Mouse (Mus musculus) forebrain, embryonic 16.5 days (tissue): ENCODE measurements around the gene Ncapg. TPM values are rescaled to one million over a fixed set of nuclear protein-coding genes. Genes with fewer than 3 reads are reported as not detected.

Experiments
- ATAC-seq: fragments of 200-750 bp; cut with Nextera tagmentation; 2 replicates; pipeline ENCODE4 v1.8.0; 2017; ENCODE audit warnings: mild to moderate bottlenecking, moderate library complexity
- H3K27ac ChIP-seq: fragments of 300-500 bp; sonication (generic); 2 replicates; pipeline ENCODE4 v1.5.1; 2014; ENCODE audit warnings: low read length, control low read depth
- H3K27me3 ChIP-seq: fragments of 300-500 bp; sonication (generic); replicated peaks from 2 replicates; pipeline ENCODE4 v1.6.1; 2014; ENCODE audit warnings: low read length; ENCODE audit not compliant: control insufficient read depth, insufficient read depth
- H3K36me3 ChIP-seq: fragments of 300-500 bp; sonication (generic); 2 replicates; pipeline ENCODE4 v1.6.1; 2014; ENCODE audit not compliant: control insufficient read depth, insufficient read depth
- H3K4me1 ChIP-seq: fragments of 300-500 bp; sonication (generic); replicated peaks from 2 replicates; pipeline ENCODE4 v1.6.1; 2014; ENCODE audit warnings: low read length; ENCODE audit not compliant: control insufficient read depth, insufficient read depth
- H3K4me2 ChIP-seq: fragments of 300-500 bp; sonication (generic); 2 replicates; pipeline ENCODE4 v1.6.1; 2014; ENCODE audit warnings: mild to moderate bottlenecking, low read length, control low read depth
- H3K4me3 ChIP-seq: fragments of 300-500 bp; sonication (generic); replicated peaks from 2 replicates; pipeline ENCODE4 v1.5.1; 2014; ENCODE audit warnings: mild to moderate bottlenecking, low read length, control low read depth
- H3K9ac ChIP-seq: fragments of 300-500 bp; sonication (generic); replicated peaks from 2 replicates; pipeline ENCODE4 v1.6.1; 2014; ENCODE audit warnings: low read depth, low read length, control low read depth
- H3K9me3 ChIP-seq: fragments of 300-500 bp; sonication (generic); 2 replicates; pipeline ENCODE4 v1.6.1; 2016; ENCODE audit warnings: low read length; ENCODE audit not compliant: control insufficient read depth
- WGBS: fragments of 180-500 bp; shearing (Covaris S2); extraction: QIAGEN DNeasy Blood & Tissue Kit; methylation state at CpG from one replicate; pipeline ENCODE4 v1.1.7; 2014; 5-methylcytosine and 5-hydroxymethylcytosine counted together
- polyA plus RNA-seq: library from polyadenylated mRNA; unstranded; fragments of >200 nt; fragmentation: Nextera tagmentation; extraction: Ambion mirVana; gene quantifications from 2 replicates; pipeline ENCODE4 v1.2.1, GENCODE M21; 2015

Gene Ncapg
- polyA plus RNA-seq, 1 experiment from 2014 or later, result 21.0 TPM

DNA sequence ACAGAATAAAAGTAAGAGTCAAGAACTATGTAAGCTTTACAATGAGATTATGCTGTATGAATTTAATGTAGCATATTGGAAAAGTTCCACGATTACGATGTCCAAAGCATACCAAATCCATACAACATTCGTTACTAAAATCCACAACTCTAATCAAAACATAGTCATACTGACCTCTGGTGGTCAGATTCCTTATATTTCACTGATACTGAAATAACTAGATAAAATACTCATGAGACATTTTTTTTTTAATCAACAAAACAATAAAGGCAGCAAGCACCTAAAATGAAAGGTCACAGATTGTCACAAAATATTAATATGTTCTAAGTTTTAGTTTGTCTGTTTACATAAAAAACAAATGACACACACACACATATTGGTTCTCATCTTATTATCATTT lies 1.4 kb upstream of the Ncapg start:
- 14% methylated on average over 3 of the region's 3 CpGs for WGBS
- H3K36me3 ChIP-seq, result no peaks in the 10 kb centered on the region
- H3K9me3 ChIP-seq, result no peaks in the 10 kb centered on the region
- H3K27me3 ChIP-seq, result no peaks in the 10 kb centered on the region
- H3K4me2 ChIP-seq, result no peak overlapping the region
- no peak overlapping the region for H3K9ac ChIP-seq
- peaks cover 9% of the 10 kb centered on the region for H3K4me1 ChIP-seq
- no peak overlapping the region for H3K27ac ChIP-seq
- no peak overlapping the region for H3K4me3 ChIP-seq
- no peak for ATAC-seq

DNA sequence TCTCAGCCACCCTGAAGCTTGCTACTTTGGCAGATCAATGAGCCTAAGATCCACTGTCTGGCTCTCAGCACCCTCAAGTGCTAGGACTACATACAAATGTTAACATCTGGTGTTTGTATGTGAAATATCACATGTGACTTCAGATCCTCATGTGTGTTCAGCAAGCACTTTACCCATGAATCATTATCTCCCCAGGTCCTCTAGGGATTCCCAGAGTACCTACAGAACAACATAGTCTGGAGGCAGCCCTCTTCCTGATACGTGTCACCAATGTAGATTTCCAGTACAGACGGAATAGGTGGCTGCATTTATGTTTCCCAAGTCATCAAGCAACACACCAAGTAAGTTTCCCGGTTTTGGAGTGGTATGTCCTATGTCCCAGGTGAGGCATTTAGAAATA lies 888 bp upstream of the Ncapg start:
- Histone ChIP-seq H3K36me3 (no peaks in the 10 kb centered on the region), H3K9ac (peak overlapping the region; percentile 80), H3K4me2 (peak overlapping the region; percentile 86), H3K27me3 (no peaks in the 10 kb centered on the region), H3K9me3 (no peaks in the 10 kb centered on the region), H3K4me3 (peak overlapping the region; percentile 92), H3K4me1 (peaks cover 9% of the 10 kb centered on the region), H3K27ac (peak overlapping the region; percentile 83)
- WGBS, result 3% methylated on average over 3 of the region's 3 CpGs
- ATAC-seq, result peak; percentile 0; the same call in 1 of the 2 replicates

DNA sequence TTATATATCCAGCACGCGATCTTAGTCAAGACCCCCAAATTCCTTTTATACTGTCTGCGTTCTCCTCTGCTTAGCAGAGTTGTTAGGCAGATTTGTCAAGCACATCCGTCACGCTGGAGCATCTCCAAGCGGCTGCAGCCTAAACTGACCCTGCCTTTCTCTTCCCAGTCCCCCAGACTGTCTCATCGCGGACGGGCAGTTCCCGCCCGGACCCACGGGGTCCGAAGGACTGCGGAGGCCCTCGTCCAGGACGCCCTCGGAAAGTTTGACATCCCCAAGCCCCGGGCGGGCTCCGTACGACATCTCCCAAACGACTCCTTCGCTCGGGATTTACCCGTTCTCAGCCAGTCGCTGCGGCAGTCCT lies 503 bp upstream of the Ncapg start:
- Histone ChIP-seq H3K9ac (peak overlapping the region; percentile 80), H3K27ac (peak overlapping the region; percentile 83), H3K36me3 (no peaks in the 10 kb centered on the region), H3K4me1 (peaks cover 9% of the 10 kb centered on the region), H3K4me3 (peak overlapping the region; percentile 92), H3K9me3 (no peaks in the 10 kb centered on the region), H3K27me3 (no peaks in the 10 kb centered on the region), H3K4me2 (peak overlapping the region; percentile 86)
- ATAC-seq, result no peak
- under 1% methylated on average over 27 of the region's 27 CpGs for WGBS

DNA sequence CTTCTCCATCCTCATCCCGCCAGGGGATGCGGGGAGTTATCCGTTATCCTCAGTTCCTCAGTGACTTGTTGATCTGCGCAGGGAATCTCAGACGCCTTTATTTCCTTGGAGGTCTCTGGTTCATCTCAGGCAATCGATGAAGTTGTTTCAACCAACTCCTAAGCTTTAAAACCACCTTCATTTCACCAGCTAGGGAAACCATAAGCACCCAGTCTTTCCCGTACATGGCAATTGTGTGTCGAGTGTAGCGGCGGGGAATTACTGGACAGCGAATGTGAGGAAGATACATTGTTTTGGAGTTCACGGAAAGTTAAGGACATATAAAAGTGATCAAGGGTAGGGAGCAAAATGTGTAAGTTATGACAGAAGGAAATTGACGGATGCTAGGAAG lies 556 bp downstream of the Ncapg start:
- Histone ChIP-seq H3K27me3 (no peaks in the 10 kb centered on the region), H3K9me3 (no peaks in the 10 kb centered on the region), H3K4me3 (peak overlapping the region; percentile 92), H3K36me3 (no peaks in the 10 kb centered on the region; the same call in 1 of the 2 replicates), H3K4me2 (peak overlapping the region; percentile 95), H3K4me1 (peaks cover 9% of the 10 kb centered on the region), H3K9ac (peak overlapping the region; percentile 68), H3K27ac (peak overlapping the region; percentile 69)
- no peak for ATAC-seq
- under 1% methylated on average over 13 of the region's 13 CpGs for WGBS

DNA sequence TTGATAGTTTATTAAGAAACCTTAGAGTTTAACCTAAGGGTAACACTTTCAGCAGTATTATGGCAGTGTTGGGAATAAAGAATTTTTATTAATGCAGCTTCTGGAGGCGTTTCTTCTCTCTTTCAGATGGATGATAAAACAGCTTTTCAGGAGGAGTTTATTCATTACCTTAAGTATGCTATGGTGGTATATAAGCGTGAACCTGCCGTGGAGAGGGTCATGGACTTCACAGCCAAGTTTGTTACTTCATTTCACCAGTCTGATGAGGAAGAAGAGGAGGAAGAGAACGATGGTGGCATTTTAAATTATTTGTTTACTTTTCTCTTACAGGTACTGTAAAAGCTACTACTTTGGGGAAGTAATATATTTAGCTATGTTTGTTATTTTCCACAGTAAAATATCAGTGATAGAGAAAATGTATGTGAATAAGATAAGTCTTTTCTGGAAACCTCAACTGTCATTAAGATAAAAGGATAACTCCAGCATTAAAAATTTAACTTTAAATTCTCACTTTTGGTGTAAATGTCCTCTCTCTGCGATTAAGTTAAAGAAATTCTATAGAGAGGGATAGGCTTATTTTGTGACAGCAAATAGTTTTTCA lies 1.3 kb downstream of the Ncapg start:
- Histone ChIP-seq H3K4me2 (peak overlapping the region; percentile 38), H3K36me3 (no peaks in the 10 kb centered on the region; the same call in 1 of the 2 replicates), H3K27me3 (no peaks in the 10 kb centered on the region), H3K9me3 (no peaks in the 10 kb centered on the region), H3K27ac (no peak overlapping the region), H3K4me3 (no peak overlapping the region), H3K4me1 (peaks cover 9% of the 10 kb centered on the region), H3K9ac (no peak overlapping the region)
- no peak for ATAC-seq
- 55% methylated on average over 5 of the region's 5 CpGs for WGBS

DNA sequence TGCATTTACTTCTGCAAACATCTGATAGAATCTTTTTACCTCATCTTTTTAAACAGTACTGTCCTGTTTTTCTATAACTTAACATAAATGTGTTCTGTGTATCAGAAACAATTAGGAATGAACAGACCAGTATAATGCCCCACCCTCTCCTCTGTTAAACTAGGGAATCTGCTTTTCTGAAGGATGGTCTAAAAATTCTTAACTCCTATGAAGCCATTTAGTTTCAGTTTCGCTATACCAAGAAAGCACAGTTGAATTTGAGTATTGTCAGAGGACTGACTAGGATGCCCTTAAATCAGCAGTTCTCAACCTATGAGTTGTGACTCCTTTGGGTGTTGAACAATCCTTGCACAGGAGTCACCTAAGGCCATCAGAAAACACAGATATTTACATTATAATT lies 5.3 kb downstream of the Ncapg start:
- no peak overlapping the region for H3K4me2 ChIP-seq
- H3K27me3 ChIP-seq, result no peaks in the 10 kb centered on the region
- no peak overlapping the region for H3K9ac ChIP-seq
- no peaks in the 10 kb centered on the region; the same call in 1 of the 2 replicates for H3K36me3 ChIP-seq
- H3K4me1 ChIP-seq, result peaks cover 4% of the 10 kb centered on the region
- H3K27ac ChIP-seq, result no peak overlapping the region
- ATAC-seq, result no peak
- 96% methylated on average over 1 of the region's 1 CpGs for WGBS
- H3K9me3 ChIP-seq, result no peaks in the 10 kb centered on the region
- H3K4me3 ChIP-seq, result no peak overlapping the region

DNA sequence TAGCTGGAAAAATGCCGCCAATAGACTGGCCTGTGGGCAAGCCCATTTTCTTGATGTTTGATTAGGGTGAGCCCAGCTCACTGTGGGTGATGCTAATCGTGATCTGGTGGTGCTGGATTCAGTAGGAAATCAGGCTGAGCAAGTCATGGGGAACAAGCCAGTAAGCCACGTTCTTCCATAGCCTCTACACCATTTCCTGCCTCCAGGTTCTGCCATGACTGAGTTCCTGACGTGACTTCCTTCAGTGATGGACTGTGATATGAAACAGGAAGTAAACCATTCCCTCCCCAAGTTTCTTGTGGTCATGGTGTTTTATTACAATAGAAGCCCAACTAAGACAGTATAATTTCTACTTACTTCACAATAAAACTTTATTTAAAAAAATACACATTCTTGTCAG lies 7.9 kb downstream of the Ncapg start:
- H3K9ac ChIP-seq, result no peak overlapping the region
- no peaks in the 10 kb centered on the region for H3K9me3 ChIP-seq
- no peaks in the 10 kb centered on the region for H3K4me1 ChIP-seq
- 92% methylated on average over 4 of the region's 4 CpGs for WGBS
- H3K4me3 ChIP-seq, result no peak overlapping the region
- no peak for ATAC-seq
- H3K4me2 ChIP-seq, result no peak overlapping the region
- no peak overlapping the region for H3K27ac ChIP-seq
- no peaks in the 10 kb centered on the region; the same call in 1 of the 2 replicates for H3K36me3 ChIP-seq
- no peaks in the 10 kb centered on the region for H3K27me3 ChIP-seq

DNA sequence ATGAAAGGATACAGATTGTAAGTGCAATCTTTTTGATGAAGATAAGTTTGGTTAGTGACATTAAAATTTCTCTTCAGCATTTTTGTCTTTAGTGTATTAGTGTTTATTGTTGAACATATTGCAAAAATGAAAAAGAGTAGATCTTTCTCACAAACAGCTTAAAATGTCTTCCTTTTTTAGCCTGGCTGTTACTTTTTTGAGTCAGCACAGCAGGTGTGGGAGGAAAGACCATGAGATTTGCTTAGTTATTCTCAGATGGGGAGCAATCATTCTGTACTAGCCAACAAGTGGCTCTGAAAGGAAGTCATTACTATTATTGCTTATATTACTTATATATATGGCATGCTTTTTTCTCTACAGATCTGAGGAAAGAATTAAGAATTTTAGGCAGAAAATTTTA lies 10.2 kb downstream of the Ncapg start:
- H3K9me3 ChIP-seq, result no peaks in the 10 kb centered on the region
- H3K9ac ChIP-seq, result no peak overlapping the region
- H3K4me1 ChIP-seq, result no peaks in the 10 kb centered on the region
- no peak for ATAC-seq
- H3K27me3 ChIP-seq, result no peaks in the 10 kb centered on the region
- no peak overlapping the region for H3K4me3 ChIP-seq
- no peaks in the 10 kb centered on the region; the same call in 1 of the 2 replicates for H3K36me3 ChIP-seq
- no peak overlapping the region for H3K27ac ChIP-seq
- no peak overlapping the region for H3K4me2 ChIP-seq

DNA sequence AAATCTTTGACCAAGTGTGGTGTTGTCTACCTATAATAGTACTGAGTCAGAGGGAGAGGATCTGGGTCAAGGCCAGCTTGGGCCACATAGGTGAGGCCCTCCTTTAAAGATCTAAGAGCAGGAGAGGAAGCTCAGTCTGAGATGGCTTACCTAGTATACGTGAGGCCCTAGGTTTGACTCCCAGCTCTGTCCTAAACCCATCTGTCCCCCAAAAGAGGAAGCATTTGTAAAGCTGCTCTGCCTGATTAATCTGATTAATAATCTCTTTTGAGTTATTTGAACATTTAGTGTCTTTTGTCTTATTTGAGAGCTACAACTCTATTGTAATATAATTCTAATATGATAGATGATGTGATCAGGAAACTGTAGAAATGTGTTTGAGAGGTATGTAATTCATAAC lies 13.7 kb downstream of the Ncapg start:
- Histone ChIP-seq H3K4me3 (no peak overlapping the region), H3K27me3 (no peaks in the 10 kb centered on the region), H3K9me3 (no peaks in the 10 kb centered on the region), H3K4me1 (no peaks in the 10 kb centered on the region), H3K4me2 (no peak overlapping the region), H3K27ac (no peak overlapping the region), H3K36me3 (no peaks in the 10 kb centered on the region), H3K9ac (no peak overlapping the region)
- 97% methylated on average over 1 of the region's 1 CpGs for WGBS
- no peak for ATAC-seq

DNA sequence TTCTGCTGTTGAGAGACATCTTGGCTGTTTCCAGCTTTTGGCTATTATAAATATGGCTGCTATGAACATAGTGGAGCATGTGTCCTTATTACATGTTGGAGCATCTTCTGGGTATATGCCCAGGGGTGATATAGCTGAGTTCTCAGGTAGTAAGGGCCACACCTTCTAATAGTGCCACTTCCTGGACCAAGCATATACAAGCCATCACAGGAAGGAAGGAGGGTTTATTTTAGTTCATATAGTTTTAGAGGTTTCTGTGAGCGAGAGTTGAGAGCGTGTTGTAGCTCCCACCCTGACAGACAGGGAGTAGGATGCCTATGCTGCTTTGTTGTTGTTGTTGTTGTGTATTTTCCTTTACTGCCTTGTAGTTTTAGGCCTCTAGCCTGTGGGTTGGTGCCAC lies 15.5 kb downstream of the Ncapg start:
- H3K4me1 ChIP-seq, result no peaks in the 10 kb centered on the region
- no peak overlapping the region for H3K4me2 ChIP-seq
- no peaks in the 10 kb centered on the region for H3K27me3 ChIP-seq
- ATAC-seq, result no peak
- no peak overlapping the region for H3K9ac ChIP-seq
- H3K4me3 ChIP-seq, result no peak overlapping the region
- no peaks in the 10 kb centered on the region for H3K9me3 ChIP-seq
- no peak overlapping the region for H3K27ac ChIP-seq
- H3K36me3 ChIP-seq, result no peaks in the 10 kb centered on the region
- WGBS, result 98% methylated on average over 2 of the region's 2 CpGs
